Comparison of ENCODE assay signal across 8 mouse cellular contexts in the genomic region with DNA sequence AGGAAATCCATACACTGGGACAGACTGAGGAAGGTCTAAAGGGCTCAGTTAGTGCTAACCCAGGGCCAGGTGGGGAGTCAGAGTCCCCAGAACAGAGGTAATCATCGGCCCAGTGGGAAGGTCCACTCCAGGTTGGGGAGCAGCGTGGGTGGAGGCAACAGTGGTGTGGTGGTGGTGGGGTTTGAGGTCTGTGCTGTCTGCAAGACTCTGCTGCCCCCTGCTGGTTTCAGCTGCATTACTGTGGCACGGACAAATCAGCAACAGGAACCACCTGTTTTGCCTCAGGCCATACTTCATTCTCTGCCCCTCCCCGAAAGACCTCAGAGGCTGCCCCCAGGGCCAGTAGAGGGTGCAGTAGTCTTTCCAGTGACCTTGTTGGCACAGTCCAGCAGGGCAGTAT. TPM values are rescaled to one million over a fixed set of nuclear protein-coding genes. Genes with fewer than 3 reads are reported as not detected.
A peak's percentile ranks its signal among the peaks of the same experiment; 100 is the strongest.
DNase-seq lines count a peak whose midpoint lies in the region; ATAC-seq lines count a peak whose summit lies in the region.

No protein-coding gene starts in this region.

- no peak overlapping the region for H3K4me3 ChIP-seq in forebrain, embryonic 16.5 days (replicated peaks; ENCODE audit: low read length)

- H3K27ac ChIP-seq in forebrain, embryonic 16.5 days (ENCODE audit: low read length), result no peak overlapping the region

- H3K9ac ChIP-seq in forebrain, embryonic 16.5 days (replicated peaks; ENCODE audit: low read depth, low read length), result no peak overlapping the region

- WGBS in forebrain, embryonic 16.5 days, result 9% methylated on average over 4 of the region's 4 CpGs

- H3K4me2 ChIP-seq in forebrain, embryonic 16.5 days (ENCODE audit: low read length), result no peak overlapping the region

- peak; percentile 92 for DNase-seq in ES-CJ7 (ENCODE audit: low read depth, low spot score)
- DNase-seq in cerebellum, adult 11-12 months, result peak; percentile 56
- DNase-seq in heart, postnatal 4 days, result peak; percentile 92
- peak; percentile 71 to 81 for DNase-seq in layer of hippocampus, postnatal 14 days (ENCODE audit: low spot score in 2 of 2)
- DNase-seq in lung, postnatal 14 days, result peak; percentile 95
- DNase-seq in retina, embryonic 14.5 days (ENCODE audit: low spot score), result peak; percentile 88
- DNase-seq in thymus, postnatal 25 days, result peak; percentile 91

- H3K9me3 ChIP-seq in forebrain, embryonic 16.5 days (ENCODE audit: control insufficient read depth, low read length), result no peaks in the 10 kb centered on the region

- peak; percentile 69 for ATAC-seq in forebrain, embryonic 16.5 days

- no peaks in the 10 kb centered on the region for H3K27me3 ChIP-seq in forebrain, embryonic 16.5 days (replicated peaks; ENCODE audit: control insufficient read depth, insufficient read depth, low read length)

- peaks cover 18% of the 10 kb centered on the region for H3K36me3 ChIP-seq in forebrain, embryonic 16.5 days (ENCODE audit: control insufficient read depth, insufficient read depth)

- peaks cover 16% of the 10 kb centered on the region for H3K4me1 ChIP-seq in forebrain, embryonic 16.5 days (replicated peaks; ENCODE audit: control insufficient read depth, insufficient read depth, low read length)

RNA-seq across cellular contexts. Expression of a gene that starts 6.0 kb away (rescaled TPM):
- 39.9 and 40.2 TPM in 2 replicates for polyA plus RNA-seq in forebrain, embryonic 16.5 days (2015; fragmentation: Nextera tagmentation; extraction: Ambion mirVana)
- total RNA-seq in heart, postnatal 4 days (2021), result 10 to 100 TPM; 22.9 to 24.5 TPM
- total RNA-seq in layer of hippocampus, postnatal 14 days (2021), result 10 to 100 TPM; 19.3 to 20.1 TPM

RNA-seq across cellular contexts. Expression of a gene that starts 6.3 kb away (rescaled TPM):
- 107 and 111 TPM in 2 replicates for polyA plus RNA-seq in forebrain, embryonic 16.5 days (2015; fragmentation: Nextera tagmentation; extraction: Ambion mirVana)
- total RNA-seq in heart, postnatal 4 days (2021), result 10 to 100 TPM; 50.1 to 53.5 TPM
- total RNA-seq in layer of hippocampus, postnatal 14 days (2021), result 10 to 100 TPM; 73.5 to 74.2 TPM

RNA-seq across cellular contexts. Expression of a gene that starts 6.4 kb away (rescaled TPM):
- 6.5 and 6.7 TPM in 2 replicates for polyA plus RNA-seq in forebrain, embryonic 16.5 days (2015; fragmentation: Nextera tagmentation; extraction: Ambion mirVana)
- total RNA-seq in heart, postnatal 4 days (2021), result 10 to 100 TPM; 12.7 to 12.9 TPM
- total RNA-seq in layer of hippocampus, postnatal 14 days (2021), result 1 to 10 TPM; 3.6 to 3.9 TPM

RNA-seq across cellular contexts. Expression of a gene that starts 14.1 kb away (rescaled TPM):
- 40.7 and 50.8 TPM in 2 replicates for polyA plus RNA-seq in forebrain, embryonic 16.5 days (2015; fragmentation: Nextera tagmentation; extraction: Ambion mirVana)
- 10 to 100 TPM; 42.1 to 42.9 TPM for total RNA-seq in heart, postnatal 4 days (2021)
- total RNA-seq in layer of hippocampus, postnatal 14 days (2021), result 10 to 100 TPM; 11.6 to 12.3 TPM

RNA-seq across cellular contexts. Expression of a gene that starts 36.0 kb away (rescaled TPM):
- 464 and 494 TPM in 2 replicates for polyA plus RNA-seq in forebrain, embryonic 16.5 days (2015; fragmentation: Nextera tagmentation; extraction: Ambion mirVana)
- 1,000 to 10,000 TPM in 1 of 2 experiments, 100 to 1,000 TPM in 1; 972 to 1,025 TPM for total RNA-seq in heart, postnatal 4 days (2021)
- total RNA-seq in layer of hippocampus, postnatal 14 days (2021), result 100 to 1,000 TPM; 464 to 499 TPM
